Mouse (Mus musculus) kidney, postnatal 0 days (tissue): ENCODE results near the gene Tmem258. TPM values are rescaled to one million over a fixed set of nuclear protein-coding genes. Genes with fewer than 3 reads are reported as not detected.
A peak's percentile ranks its signal among the peaks of the same experiment; 100 is the strongest.

Experiments used
- ATAC-seq: fragments of 200-750 bp; cut with Nextera tagmentation; replicated peaks from 2 replicates; pipeline ENCODE4 v1.8.0; 2017; ENCODE audit warnings: low read depth, moderate number of reproducible peaks, moderate TSS enrichment, moderate library complexity; ENCODE audit not compliant: low FRiP score
- DNase-seq: peaks from one replicate; pipeline ENCODE4 v3.0.0-alpha.2; 2016; ENCODE audit warnings: low spot score
- H3K27ac ChIP-seq: fragments of 300-500 bp; sonication (generic); 2 replicates; pipeline ENCODE4 v1.5.1; 2014; ENCODE audit warnings: mild to moderate bottlenecking
- H3K27me3 ChIP-seq: fragments of 300-500 bp; sonication (generic); 2 replicates; pipeline ENCODE4 v1.6.1; 2014; ENCODE audit warnings: low read length, mixed read lengths; ENCODE audit not compliant: insufficient read depth
- H3K36me3 ChIP-seq: fragments of 300-500 bp; sonication (generic); 2 replicates; pipeline ENCODE4 v1.6.1; 2014; ENCODE audit warnings: low read length, mixed read lengths; ENCODE audit not compliant: insufficient read depth
- H3K4me1 ChIP-seq: fragments of 300-500 bp; sonication (generic); replicated peaks from 2 replicates; pipeline ENCODE4 v1.6.1; 2014; ENCODE audit warnings: antibody characterized with exemption, low read length, mixed read lengths; ENCODE audit not compliant: insufficient read depth
- H3K4me2 ChIP-seq: fragments of 300-500 bp; sonication (generic); 2 replicates; pipeline ENCODE4 v1.6.1; 2014; ENCODE audit warnings: mild to moderate bottlenecking, low read length, moderate library complexity, mixed read lengths
- H3K4me3 ChIP-seq: fragments of 300-500 bp; sonication (generic); replicated peaks from 2 replicates; pipeline ENCODE4 v1.5.1; 2014; ENCODE audit warnings: low read depth, low read length
- H3K9ac ChIP-seq: fragments of 300-500 bp; sonication (generic); 2 replicates; pipeline ENCODE4 v1.6.1; 2014; ENCODE audit warnings: low read depth, low read length
- H3K9me3 ChIP-seq: fragments of 300-500 bp; sonication (generic); replicated peaks from 2 replicates; pipeline ENCODE4 v1.6.1; 2016; ENCODE audit warnings: low read length, inconsistent platforms, mixed read lengths
- CTCF ChIP-seq: IDR thresholded peaks from 2 replicates; pipeline ENCODE4 v1.5.1; 2016; ENCODE audit warnings: antibody characterized with exemption, low read depth, mild to moderate bottlenecking, moderate library complexity
- WGBS: fragments of 180-500 bp; shearing (Covaris S2); extraction: QIAGEN DNeasy Blood & Tissue Kit; methylation state at CpG from one replicate; pipeline ENCODE4 v1.1.7; 2014; 5-methylcytosine and 5-hydroxymethylcytosine counted together
- polyA plus RNA-seq: library from polyadenylated mRNA; unstranded; fragments of >200 nt; fragmentation: Nextera tagmentation; extraction: Ambion mirVana; gene quantifications from 2 replicates; pipeline ENCODE4 v1.2.1, GENCODE M21; 2015

Tmem258 gene
- polyA plus RNA-seq, 1 experiment from 2014 or later, result 460 TPM

GRCm38 (mm10) chr19:10222656-10223055 lies 18.8 kb downstream of the Tmem258 start:
- no peaks in the 10 kb centered on the region for H3K27me3 ChIP-seq
- no peak for ATAC-seq
- no peaks in the 10 kb centered on the region; the same call in 1 of the 2 replicates for H3K4me1 ChIP-seq
- H3K27ac ChIP-seq, result no peak overlapping the region
- H3K9me3 ChIP-seq, result no peaks in the 10 kb centered on the region
- WGBS, result 37% methylated on average over 8 of the region's 8 CpGs
- no peak overlapping the region for H3K4me2 ChIP-seq
- H3K36me3 ChIP-seq, result no peaks in the 10 kb centered on the region
- no peak overlapping the region for H3K4me3 ChIP-seq
- DNase-seq, result no peak
- no peak for TF ChIP-seq CTCF
- H3K9ac ChIP-seq, result no peak overlapping the region

GRCm38 (mm10) chr19:10223561-10223960 lies 19.7 kb downstream of the Tmem258 start:
- Histone ChIP-seq H3K4me3 (no peak overlapping the region), H3K4me2 (no peak overlapping the region), H3K27me3 (no peaks in the 10 kb centered on the region), H3K9me3 (no peaks in the 10 kb centered on the region), H3K9ac (no peak overlapping the region), H3K27ac (no peak overlapping the region), H3K4me1 (no peaks in the 10 kb centered on the region; the same call in 1 of the 2 replicates), H3K36me3 (no peaks in the 10 kb centered on the region)
- ATAC-seq, result no peak
- WGBS, result 80% methylated on average over 3 of the region's 4 CpGs
- DNase-seq, result no peak
- no peak for TF ChIP-seq CTCF

- no peak overlapping the region for H3K9ac ChIP-seq
- ATAC-seq (peak; percentile 44), DNase-seq (peak; percentile 72)
- TF ChIP-seq CTCF, result no peak
- no peaks in the 10 kb centered on the region; the same call in 1 of the 2 replicates for H3K4me1 ChIP-seq
- H3K9me3 ChIP-seq, result no peaks in the 10 kb centered on the region
- peak overlapping the region; percentile 11; the same call in 1 of the 2 replicates for H3K4me2 ChIP-seq
- no peaks in the 10 kb centered on the region for H3K27me3 ChIP-seq
- H3K27ac ChIP-seq, result no peak overlapping the region
- H3K36me3 ChIP-seq, result no peaks in the 10 kb centered on the region
- 29% methylated on average over 26 of the region's 26 CpGs for WGBS
- no peak overlapping the region for H3K4me3 ChIP-seq
These were observed 21.0 kb downstream of the Tmem258 start for GRCm38 (mm10) chr19:10224637-10225453.

- ATAC-seq, result no peak
- no peaks in the 10 kb centered on the region for H3K36me3 ChIP-seq
- no peak overlapping the region for H3K4me2 ChIP-seq
- no peak overlapping the region for H3K27ac ChIP-seq
- H3K27me3 ChIP-seq, result no peaks in the 10 kb centered on the region
- H3K4me3 ChIP-seq, result no peak overlapping the region
- no peak overlapping the region for H3K9ac ChIP-seq
- no peaks in the 10 kb centered on the region; the same call in 1 of the 2 replicates for H3K4me1 ChIP-seq
- TF ChIP-seq CTCF, result no peak
- no peak for DNase-seq
- WGBS, result 41% methylated on average over 4 of the region's 4 CpGs
- H3K9me3 ChIP-seq, result no peaks in the 10 kb centered on the region
These were observed 22.0 kb downstream of the Tmem258 start for GRCm38 (mm10) chr19:10225767-10226166.

GRCm38 (mm10) chr19:10231016-10231415 lies 27.2 kb downstream of the Tmem258 start:
- TF ChIP-seq CTCF, result no peak
- H3K4me2 ChIP-seq, result no peak overlapping the region
- H3K9ac ChIP-seq, result no peak overlapping the region
- no peaks in the 10 kb centered on the region for H3K27me3 ChIP-seq
- no peaks in the 10 kb centered on the region for H3K9me3 ChIP-seq
- H3K4me3 ChIP-seq, result no peak overlapping the region
- peak; percentile 37; the same call in 1 of the 2 replicates for ATAC-seq
- no peaks in the 10 kb centered on the region for H3K36me3 ChIP-seq
- H3K27ac ChIP-seq, result no peak overlapping the region
- H3K4me1 ChIP-seq, result no peaks in the 10 kb centered on the region; the same call in 1 of the 2 replicates
- 16% methylated on average over 7 of the region's 7 CpGs for WGBS
- peak; percentile 26 for DNase-seq

GRCm38 (mm10) chr19:10231871-10232270 lies 28.1 kb downstream of the Tmem258 start:
- Histone ChIP-seq H3K4me2 (no peak overlapping the region), H3K4me3 (no peak overlapping the region), H3K4me1 (no peaks in the 10 kb centered on the region; the same call in 1 of the 2 replicates), H3K27ac (no peak overlapping the region), H3K36me3 (no peaks in the 10 kb centered on the region), H3K27me3 (no peaks in the 10 kb centered on the region), H3K9ac (no peak overlapping the region), H3K9me3 (no peaks in the 10 kb centered on the region)
- DNase-seq, result no peak
- no peak for TF ChIP-seq CTCF
- no peak for ATAC-seq
- 44% methylated on average over 5 of the region's 5 CpGs for WGBS
